In the genomic region with DNA sequence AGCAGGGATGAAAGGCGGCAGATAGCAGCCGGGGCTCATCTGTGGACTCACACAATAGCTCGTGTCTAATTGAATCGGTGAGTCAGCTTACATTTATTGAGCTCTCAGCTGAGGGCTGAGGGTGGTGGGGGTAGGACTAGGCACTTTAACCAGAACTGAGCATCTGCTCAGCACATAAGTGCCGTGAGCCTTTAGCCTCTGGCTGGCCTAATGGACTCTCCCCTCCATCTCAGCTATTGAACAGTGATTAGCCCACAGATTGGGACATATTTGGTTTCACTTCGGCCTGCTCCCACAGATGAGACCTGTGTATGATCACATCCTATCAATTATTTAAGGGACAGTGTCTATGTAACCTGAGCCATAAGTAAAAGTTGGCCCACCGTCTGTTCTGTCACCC, we compare ENCODE assay signal across 14 mouse cellular contexts.
DNase-seq lines count a peak whose midpoint lies in the region; ATAC-seq and TF ChIP-seq lines count a peak whose summit lies in the region.
"Had no signal": no experiment of that assay in that cellular context is flagged by ENCODE, and none has a peak within 500 bp of the region (broad histone marks: within the 10 kb centered on the region; RNA-seq: fewer than 3 reads in every experiment).

No protein-coding gene starts in this region.

- H3K9ac ChIP-seq in hindbrain, embryonic 15.5 days: no peak overlapping the region
- no peak overlapping the region for H3K9ac ChIP-seq in midbrain, postnatal 0 days (replicated peaks; ENCODE audit: low read length, poor library complexity, severe bottlenecking)
- H3K9ac ChIP-seq: intestine, embryonic 15.5 days; limb, embryonic 15.5 days; lung, embryonic 14.5 days had no signal

- H3K4me1 ChIP-seq in hindbrain, embryonic 15.5 days (replicated peaks): no peaks in the 10 kb centered on the region
- no peaks in the 10 kb centered on the region for H3K4me1 ChIP-seq in midbrain, postnatal 0 days (ENCODE audit: insufficient read depth, low read length)
- H3K4me1 ChIP-seq: intestine, embryonic 15.5 days; limb, embryonic 15.5 days had no signal

- 38% methylated on average over 7 of the region's 7 CpGs for whole genome bisulfite sequencing in hindbrain, embryonic 15.5 days
- WGBS in midbrain, postnatal 0 days: 37% methylated on average over 7 of the region's 7 CpGs

- ATAC-seq in hindbrain, embryonic 15.5 days (ENCODE audit: low FRiP score, low read depth): 0 out of 2 replicates have a peak, but pooled peaks have one; percentile 56
- ATAC-seq in midbrain, postnatal 0 days (ENCODE audit: low FRiP score): no peak
- ATAC-seq: intestine, embryonic 15.5 days had no signal

- DNase-seq in Muller cell, postnatal 12 days (ENCODE audit: inconsistent ontology term): peak; percentile 74
- peak; percentile 73 for DNase-seq in brain, embryonic 14.5 days (ENCODE audit: low read depth)
- DNase-seq in midbrain, postnatal 0 days (ENCODE audit: low spot score): peak; percentile 26
- DNase-seq in cerebellum, postnatal 14 days: no peak
- DNase-seq in thymus, postnatal 0 days (ENCODE audit: low spot score): no peak
- DNase-seq in gastrocnemius, adult 8-10 months (ENCODE audit: low spot score in 2 of 2): no peak
- DNase-seq: adrenal gland, adult 8-10 months; kidney, postnatal 36 days; layer of hippocampus, postnatal 36 days; lung, embryonic 14.5 days; spleen, adult 18-20 months had no signal

- H3K27ac ChIP-seq in hindbrain, embryonic 15.5 days (replicated peaks): no peak overlapping the region
- no peak overlapping the region for H3K27ac ChIP-seq in midbrain, postnatal 0 days (ENCODE audit: low read depth, low read length)
- H3K27ac ChIP-seq: intestine, embryonic 15.5 days; limb, embryonic 15.5 days had no signal

- TF ChIP-seq POLR2A in brain, embryonic 14.5 days (IDR thresholded peaks at IDR 0.05; ENCODE audit: borderline replicate concordance, extremely low read depth, insufficient read depth, insufficient read length, poor library complexity, severe bottlenecking): no peak

- no peak overlapping the region for H3K4me2 ChIP-seq in hindbrain, embryonic 15.5 days
- no peak overlapping the region for H3K4me2 ChIP-seq in midbrain, postnatal 0 days (ENCODE audit: low read depth, low read length, poor library complexity, severe bottlenecking)
- H3K4me2 ChIP-seq: intestine, embryonic 15.5 days; limb, embryonic 15.5 days; lung, embryonic 14.5 days had no signal

- TF ChIP-seq CTCF in brain, embryonic 14.5 days (IDR thresholded peaks at IDR 0.05; ENCODE audit: borderline replicate concordance, extremely low read depth, insufficient read depth, insufficient read length): no peak
- TF ChIP-seq CTCF in midbrain, postnatal 0 days (IDR thresholded peaks at IDR 0.05): no peak

- no peaks in the 10 kb centered on the region for H3K36me3 ChIP-seq in hindbrain, embryonic 15.5 days
- H3K36me3 ChIP-seq in midbrain, postnatal 0 days (ENCODE audit: insufficient read depth, low read length): no peaks in the 10 kb centered on the region
- H3K36me3 ChIP-seq: intestine, embryonic 15.5 days; limb, embryonic 15.5 days had no signal

- H3K9me3 ChIP-seq in hindbrain, embryonic 15.5 days: no peaks in the 10 kb centered on the region
- H3K9me3 ChIP-seq in midbrain, postnatal 0 days (ENCODE audit: low read length): no peaks in the 10 kb centered on the region
- H3K9me3 ChIP-seq: intestine, embryonic 15.5 days; limb, embryonic 15.5 days had no signal

- no peaks in the 10 kb centered on the region for H3K27me3 ChIP-seq in hindbrain, embryonic 15.5 days
- no peaks in the 10 kb centered on the region for H3K27me3 ChIP-seq in midbrain, postnatal 0 days (ENCODE audit: insufficient read depth, low read length)
- H3K27me3 ChIP-seq: intestine, embryonic 15.5 days; limb, embryonic 15.5 days had no signal

- no peak overlapping the region for H3K4me3 ChIP-seq in hindbrain, embryonic 15.5 days
- no peak overlapping the region for H3K4me3 ChIP-seq in midbrain, postnatal 0 days (ENCODE audit: low read depth, low read length)
- H3K4me3 ChIP-seq: intestine, embryonic 15.5 days; limb, embryonic 15.5 days had no signal

Comparison
In these comparisons a context has a peak if more than half of its experiments do, and no peak if none do; other contexts are left out.
1. DNase-seq: peak in Muller cell, postnatal 12 days (single experiment), brain, embryonic 14.5 days (single experiment) and midbrain, postnatal 0 days (single experiment); none in cerebellum, postnatal 14 days (0 of 2), thymus, postnatal 0 days (single experiment) and gastrocnemius, adult 8-10 months (0 of 2).